Mouse (Mus musculus): Measurements from ENCODE around the gene Gigyf2. TPM values are rescaled to one million over a fixed set of nuclear protein-coding genes. Genes with fewer than 3 reads are reported as not detected.
"Not testable (repeated sequence)": the region's sequence is repeated elsewhere in the genome, so short reads cannot be mapped to it uniquely, and the experiment has no call there.

Gene Gigyf2
- polyA plus RNA-seq, 1 experiment from 2014 or later: 20.8 TPM

DNA sequence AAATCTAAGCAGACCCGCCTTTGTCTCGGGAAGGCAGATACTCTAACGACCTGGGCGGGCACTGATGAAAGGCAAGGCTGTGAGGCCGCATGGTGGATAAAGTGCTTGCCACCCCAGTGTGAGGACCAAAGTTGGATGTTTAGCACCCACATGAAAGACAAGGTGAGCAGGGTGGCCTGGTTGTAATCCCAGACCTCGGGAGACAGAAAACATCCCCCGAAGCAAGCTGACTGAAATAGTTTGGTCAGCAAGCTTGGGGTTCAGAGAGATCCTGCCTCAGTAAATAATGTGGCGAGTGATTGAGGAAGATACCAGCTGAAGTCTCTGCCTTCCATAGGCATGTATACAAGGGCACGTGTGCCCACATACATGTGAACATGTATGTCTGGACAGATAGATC, 140.7 kb downstream of the Gigyf2 start:
- Histone ChIP-seq H3K36me3 (ENCODE audit: control insufficient read depth, insufficient read depth, low read length) (no peaks in the 10 kb centered on the region), H3K4me2 (replicated peaks; ENCODE audit: low read depth) (no peak overlapping the region)

GRCm38 (mm10) chr1:87468321-87468720, 141.5 kb downstream of the Gigyf2 start:
- Histone ChIP-seq H3K9ac (ENCODE audit: low read length) (no peak overlapping the region), H3K36me3 (ENCODE audit: control insufficient read depth, insufficient read depth, low read length) (no peaks in the 10 kb centered on the region), H3K4me2 (replicated peaks; ENCODE audit: low read depth) (no peak overlapping the region), H3K4me3 (ENCODE audit: low read depth, low read length) (no peak overlapping the region), H3K27ac (replicated peaks) (no peak overlapping the region), H3K9me3 (ENCODE audit: control insufficient read depth, low read length) (no peaks in the 10 kb centered on the region), H3K4me1 (replicated peaks; ENCODE audit: control insufficient read depth, insufficient read depth) (no peaks in the 10 kb centered on the region), H3K27me3 (ENCODE audit: control insufficient read depth, insufficient read depth, low read length) (no peaks in the 10 kb centered on the region)
- TF ChIP-seq CTCF (IDR thresholded peaks at IDR 0.05; ENCODE audit: low read depth) (peak; percentile 64), EP300 (optimal IDR thresholded peaks at IDR 0.05) (no peak)
- ATAC-seq (ENCODE audit: low FRiP score, low TSS enrichment) (no peak), DNase-seq (ENCODE audit: low spot score) (no peak)
- WGBS: 65% methylated on average over 6 of the region's 6 CpGs

More for the DNA sequence above, 140.7 kb downstream of the Gigyf2 start:
- H3K27me3 ChIP-seq (ENCODE audit: control insufficient read depth, insufficient read depth, low read length): no peaks in the 10 kb centered on the region
- ATAC-seq (ENCODE audit: low FRiP score, low TSS enrichment) (no peak), DNase-seq (ENCODE audit: low spot score) (no peak)
- H3K9me3 ChIP-seq (ENCODE audit: control insufficient read depth, low read length): no peaks in the 10 kb centered on the region
- H3K27ac ChIP-seq (replicated peaks): no peak overlapping the region
- no peaks in the 10 kb centered on the region for H3K4me1 ChIP-seq (replicated peaks; ENCODE audit: control insufficient read depth, insufficient read depth)
- TF ChIP-seq CTCF (IDR thresholded peaks at IDR 0.05; ENCODE audit: low read depth) (no peak), EP300 (optimal IDR thresholded peaks at IDR 0.05) (no peak)
- 66% methylated on average over 9 of the region's 9 CpGs for WGBS
- H3K9ac ChIP-seq (ENCODE audit: low read length): no peak overlapping the region
- no peak overlapping the region for H3K4me3 ChIP-seq (ENCODE audit: low read depth, low read length)

DNA sequence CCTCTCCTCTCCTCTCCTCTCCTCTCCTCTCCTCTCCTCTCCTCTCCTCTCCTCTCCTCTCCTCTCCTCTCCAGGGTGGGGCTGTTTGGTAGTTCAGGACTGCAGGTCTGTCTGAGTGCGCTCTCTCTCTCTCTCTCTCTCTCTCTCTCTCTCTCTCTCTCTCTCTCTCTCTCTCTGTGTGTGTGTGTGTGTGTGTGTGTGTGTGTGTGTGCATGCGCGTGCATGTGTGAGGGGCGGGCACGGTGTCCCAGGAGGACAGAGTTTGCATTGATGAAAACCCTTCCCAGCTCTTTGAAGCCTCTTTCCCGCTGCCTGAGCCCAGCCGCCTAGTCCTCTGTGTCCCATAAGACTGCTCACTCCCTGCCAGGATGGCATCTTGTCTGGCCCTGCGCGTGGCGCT, 143.2 kb downstream of the Gigyf2 start, which contains the start of gene Snorc:
TSS of gene Snorc (plus strand) at position 301 of the 400 bp plus-strand sequence.
- not testable (repeated sequence) for H3K36me3 ChIP-seq (ENCODE audit: control insufficient read depth, insufficient read depth, low read length); H3K9me3 ChIP-seq (ENCODE audit: control insufficient read depth, low read length); H3K4me1 ChIP-seq (replicated peaks; ENCODE audit: control insufficient read depth, insufficient read depth); H3K4me3 ChIP-seq (ENCODE audit: low read depth, low read length); ATAC-seq (ENCODE audit: low FRiP score, low TSS enrichment); H3K27me3 ChIP-seq (ENCODE audit: control insufficient read depth, insufficient read depth, low read length); H3K9ac ChIP-seq (ENCODE audit: low read length); H3K27ac ChIP-seq (replicated peaks); DNase-seq (ENCODE audit: low spot score); H3K4me2 ChIP-seq (replicated peaks; ENCODE audit: low read depth)
- 53% methylated on average over 9 of the region's 10 CpGs for WGBS

DNA sequence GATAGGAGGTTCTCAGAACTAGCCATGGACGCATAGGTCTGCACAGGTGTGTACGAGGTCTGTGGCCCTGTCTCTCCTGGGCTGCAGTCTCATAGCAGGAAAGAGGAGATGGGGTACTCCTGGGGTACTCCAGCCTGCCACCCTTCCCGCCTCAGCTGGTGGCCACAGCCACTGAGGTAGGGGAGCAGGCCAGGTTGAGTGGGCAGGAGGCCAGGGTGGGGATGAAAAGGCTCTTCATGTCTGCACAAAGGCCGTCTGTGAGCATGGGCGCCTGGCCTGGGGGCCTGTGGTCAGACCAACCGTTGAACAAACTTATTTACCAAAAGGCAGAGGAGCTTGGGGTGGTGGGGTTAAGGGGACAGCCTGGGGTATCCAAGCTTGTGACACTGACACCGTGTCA, 145.1 kb downstream of the Gigyf2 start:
- WGBS: 82% methylated on average over 7 of the region's 7 CpGs
- TF ChIP-seq CTCF (IDR thresholded peaks at IDR 0.05; ENCODE audit: low read depth) (no peak), EP300 (optimal IDR thresholded peaks at IDR 0.05) (no peak)
- Histone ChIP-seq H3K4me3 (ENCODE audit: low read depth, low read length) (no peak overlapping the region), H3K9ac (ENCODE audit: low read length) (no peak overlapping the region), H3K4me1 (replicated peaks; ENCODE audit: control insufficient read depth, insufficient read depth) (no peaks in the 10 kb centered on the region), H3K4me2 (replicated peaks; ENCODE audit: low read depth) (no peak overlapping the region), H3K27ac (replicated peaks) (no peak overlapping the region), H3K36me3 (ENCODE audit: control insufficient read depth, insufficient read depth, low read length) (no peaks in the 10 kb centered on the region), H3K9me3 (ENCODE audit: control insufficient read depth, low read length) (no peaks in the 10 kb centered on the region), H3K27me3 (ENCODE audit: control insufficient read depth, insufficient read depth, low read length) (no peaks in the 10 kb centered on the region)
- DNase-seq (ENCODE audit: low spot score): no peak
- peak; percentile 11; the same call in 1 of the 2 replicates for ATAC-seq (ENCODE audit: low FRiP score, low TSS enrichment)

DNA sequence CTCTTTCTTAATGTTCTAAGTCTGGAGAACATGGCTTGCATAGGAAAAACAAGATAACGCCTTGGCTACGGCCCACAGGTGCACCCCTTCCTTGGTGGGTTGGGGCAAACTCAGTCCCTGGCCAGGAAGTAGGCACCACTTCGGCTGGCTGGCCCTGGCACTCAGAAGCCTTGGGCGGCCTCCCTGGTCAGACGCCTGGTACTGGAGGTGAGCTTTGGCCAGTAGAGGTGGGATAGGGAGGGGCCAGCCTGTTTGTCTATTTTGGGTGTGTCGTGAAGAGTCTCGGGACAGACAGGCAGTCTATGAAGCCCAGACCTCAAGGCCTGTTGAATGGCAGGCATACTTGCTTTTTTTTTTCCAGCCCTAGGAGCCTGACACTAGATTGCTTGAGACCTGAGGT, 145.8 kb downstream of the Gigyf2 start:
- 74% methylated on average over 7 of the region's 7 CpGs for WGBS

GRCm38 (mm10) chr1:87475076-87475895, 148.5 kb downstream of the Gigyf2 start:
- 0 out of 2 replicates have a peak overlapping the region, but pooled peaks have one; percentile 4 for H3K4me3 ChIP-seq (ENCODE audit: low read depth, low read length)
- peak overlapping the region; percentile 38 for H3K4me2 ChIP-seq (replicated peaks; ENCODE audit: low read depth)
- DNase-seq (ENCODE audit: low spot score) (no peak), ATAC-seq (ENCODE audit: low FRiP score, low TSS enrichment) (no peak; the same call in 1 of the 2 replicates)
- no peaks in the 10 kb centered on the region for H3K4me1 ChIP-seq (replicated peaks; ENCODE audit: control insufficient read depth, insufficient read depth)
- no peak overlapping the region for H3K9ac ChIP-seq (ENCODE audit: low read length)
- H3K27ac ChIP-seq (replicated peaks): no peak overlapping the region
- H3K27me3 ChIP-seq (ENCODE audit: control insufficient read depth, insufficient read depth, low read length): no peaks in the 10 kb centered on the region
- H3K9me3 ChIP-seq (ENCODE audit: control insufficient read depth, low read length): no peaks in the 10 kb centered on the region
- H3K36me3 ChIP-seq (ENCODE audit: control insufficient read depth, insufficient read depth, low read length): no peaks in the 10 kb centered on the region
- WGBS: 2% methylated on average over 36 of the region's 42 CpGs
- TF ChIP-seq CTCF (IDR thresholded peaks at IDR 0.05; ENCODE audit: low read depth) (no peak), EP300 (optimal IDR thresholded peaks at IDR 0.05) (no peak)

More for the DNA sequence above, 145.8 kb downstream of the Gigyf2 start:
- H3K27me3 ChIP-seq (ENCODE audit: control insufficient read depth, insufficient read depth, low read length): no peaks in the 10 kb centered on the region
- H3K36me3 ChIP-seq (ENCODE audit: control insufficient read depth, insufficient read depth, low read length): no peaks in the 10 kb centered on the region
- no peak overlapping the region for H3K4me2 ChIP-seq (replicated peaks; ENCODE audit: low read depth)
- no peaks in the 10 kb centered on the region for H3K4me1 ChIP-seq (replicated peaks; ENCODE audit: control insufficient read depth, insufficient read depth)
- DNase-seq (ENCODE audit: low spot score) (no peak), ATAC-seq (ENCODE audit: low FRiP score, low TSS enrichment) (no peak; the same call in 1 of the 2 replicates)
- H3K27ac ChIP-seq (replicated peaks): no peak overlapping the region
- TF ChIP-seq EP300 (optimal IDR thresholded peaks at IDR 0.05): no peak
- no peak for TF ChIP-seq CTCF (IDR thresholded peaks at IDR 0.05; ENCODE audit: low read depth)
- H3K9ac ChIP-seq (ENCODE audit: low read length): no peak overlapping the region
- no peaks in the 10 kb centered on the region for H3K9me3 ChIP-seq (ENCODE audit: control insufficient read depth, low read length)
- no peak overlapping the region for H3K4me3 ChIP-seq (ENCODE audit: low read depth, low read length)
